ENCODE assay signal across 8 mouse cellular contexts in the genomic region with DNA sequence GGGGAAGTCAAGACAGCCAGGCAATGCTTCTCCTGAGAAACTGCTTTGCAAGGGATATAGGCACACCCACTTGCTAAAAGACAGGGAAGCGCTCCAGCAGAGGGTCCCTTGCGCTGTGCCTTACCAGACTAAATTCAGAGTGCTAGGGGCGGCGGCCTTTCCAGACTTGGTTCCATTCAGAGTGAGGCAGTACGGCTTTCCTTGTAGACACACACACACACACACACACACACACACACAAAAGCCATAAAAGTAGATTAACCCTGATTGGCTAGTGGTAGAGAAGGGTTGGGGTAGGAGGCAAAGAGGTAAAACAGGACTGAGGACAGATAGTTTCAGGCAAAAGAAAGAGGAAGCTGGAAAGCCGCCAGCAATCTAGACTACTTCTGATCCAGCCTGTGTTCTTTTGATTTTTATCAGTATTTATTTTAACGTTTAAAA. TPM values are rescaled to one million over a fixed set of nuclear protein-coding genes. Genes with fewer than 3 reads are reported as not detected.
DNase-seq lines count a peak whose midpoint lies in the region; ATAC-seq and TF ChIP-seq lines count a peak whose summit lies in the region.

No protein-coding gene starts in this region.

- H3K36me3 ChIP-seq in embryonic facial prominence, embryonic 14.5 days (ENCODE audit: control insufficient read depth, insufficient read depth, low read length), result no peaks in the 10 kb centered on the region
- H3K36me3 ChIP-seq in kidney, embryonic 16.5 days (ENCODE audit: insufficient read depth, low read length), result no peaks in the 10 kb centered on the region
- no peaks in the 10 kb centered on the region for H3K36me3 ChIP-seq in myocyte (ENCODE audit: control insufficient read depth, insufficient read depth)

- intact Hi-C loops in left cerebral cortex, postnatal 4 days (cut with DNase I), result loop anchor here (10.0 kb wide), 1 partner anchor 49 kb away; no protein-coding TSS in a partner anchor
- intact Hi-C loops in left cerebral cortex, adult 2 months (cut with DNase I), result no loop called here
- intact Hi-C loops in left cerebral cortex, postnatal 25 days (cut with DNase I), result no loop called here

- H3ac ChIP-seq in myocyte (ENCODE audit: control insufficient read depth, insufficient read length), result no peak overlapping the region

- TF ChIP-seq CTCF in left cerebral cortex, adult 2 months (IDR thresholded peaks at IDR 0.05), result no peak

- no peak overlapping the region for H3K4me3 ChIP-seq in left cerebral cortex, adult 2 months
- H3K4me3 ChIP-seq in embryonic facial prominence, embryonic 14.5 days (ENCODE audit: low read depth, low read length), result peak overlapping the region; percentile 11; the same call in 1 of the 2 replicates
- H3K4me3 ChIP-seq in kidney, embryonic 16.5 days (ENCODE audit: low read length), result peak overlapping the region; percentile 24
- peak overlapping the region; percentile 41 for H3K4me3 ChIP-seq in myocyte

- TF ChIP-seq POLR2A in myocyte (IDR thresholded peaks at IDR 0.05; ENCODE audit: insufficient read length, low read depth), result no peak

- peak; percentile 69 for ATAC-seq in embryonic facial prominence, embryonic 14.5 days (ENCODE audit: low read depth)
- peak; percentile 69 for ATAC-seq in kidney, embryonic 16.5 days (ENCODE audit: low FRiP score, low TSS enrichment)

- DNase-seq in left cerebral cortex, postnatal 4 days, result peak; percentile 5
- no peak for DNase-seq in left cerebral cortex, adult 2 months (ENCODE audit: extremely low spot score in 1 of 2, low spot score in 2 of 2)
- DNase-seq in embryonic facial prominence, embryonic 14.5 days (ENCODE audit: low spot score), result peak; percentile 76
- no peak for DNase-seq in left cerebral cortex, postnatal 25 days (ENCODE audit: low spot score in 2 of 2)
- no peak for DNase-seq in ovary, postnatal 10 days (ENCODE audit: low spot score)
- no peak for DNase-seq in spleen, postnatal 10 days (ENCODE audit: low spot score in 2 of 2)

- H3K79me2 ChIP-seq in myocyte (ENCODE audit: control insufficient read depth, insufficient read depth), result peaks cover 13% of the 10 kb centered on the region

- H3K9me3 ChIP-seq in embryonic facial prominence, embryonic 14.5 days (ENCODE audit: control insufficient read depth, low read length), result no peaks in the 10 kb centered on the region
- H3K9me3 ChIP-seq in kidney, embryonic 16.5 days (ENCODE audit: low read length), result no peaks in the 10 kb centered on the region

- 0 out of 2 replicates have a peak, but pooled peaks cover 4% of the 10 kb centered on the region for H3K4me1 ChIP-seq in embryonic facial prominence, embryonic 14.5 days (ENCODE audit: control insufficient read depth, insufficient read depth, low read length)
- H3K4me1 ChIP-seq in kidney, embryonic 16.5 days (ENCODE audit: insufficient read depth, low read length), result no peaks in the 10 kb centered on the region

- WGBS in embryonic facial prominence, embryonic 14.5 days, result 23% methylated on average over 7 of the region's 7 CpGs
- 30% methylated on average over 7 of the region's 7 CpGs for WGBS in kidney, embryonic 16.5 days

- H3K4me2 ChIP-seq in embryonic facial prominence, embryonic 14.5 days (ENCODE audit: low read depth, low read length), result peak overlapping the region; percentile 100
- H3K4me2 ChIP-seq in kidney, embryonic 16.5 days (replicated peaks; ENCODE audit: low read depth, low read length), result peak overlapping the region; percentile 100; the same call in 1 of the 2 replicates
- peak overlapping the region; percentile 60 for H3K4me2 ChIP-seq in myocyte (ENCODE audit: low read depth)

- H3K27ac ChIP-seq in left cerebral cortex, adult 2 months, result no peak overlapping the region
- no peak overlapping the region for H3K27ac ChIP-seq in embryonic facial prominence, embryonic 14.5 days (replicated peaks; ENCODE audit: low read depth, low read length)
- H3K27ac ChIP-seq in kidney, embryonic 16.5 days (ENCODE audit: low read length), result peak overlapping the region; percentile 61; the same call in 1 of the 2 replicates

- 0 out of 2 replicates have a peak, but pooled peaks cover 10% of the 10 kb centered on the region for H3K27me3 ChIP-seq in embryonic facial prominence, embryonic 14.5 days (replicated peaks; ENCODE audit: control insufficient read depth, insufficient read depth, low read length)
- 0 out of 2 replicates have a peak, but pooled peaks cover 3% of the 10 kb centered on the region for H3K27me3 ChIP-seq in kidney, embryonic 16.5 days (ENCODE audit: insufficient read depth, low read length)
- no peaks in the 10 kb centered on the region for H3K27me3 ChIP-seq in myocyte (ENCODE audit: control insufficient read depth, insufficient read depth, insufficient read length)

- H3K9ac ChIP-seq in embryonic facial prominence, embryonic 14.5 days (ENCODE audit: low read depth, low read length), result no peak overlapping the region
- no peak overlapping the region for H3K9ac ChIP-seq in kidney, embryonic 16.5 days (replicated peaks; ENCODE audit: low read length)

TF ChIP-seq in myocyte, 11 proteins besides CTCF, POLR2A, EP300 and RAD21:
- TF ChIP-seq USF1 (IDR thresholded peaks at IDR 0.05; ENCODE audit: low read depth), result no peak
- no peak for TF ChIP-seq MYOG (IDR thresholded peaks at IDR 0.05; ENCODE audit: control insufficient read depth in 1 of 3, insufficient read depth in 1 of 3, insufficient read length in 2 of 3, low read depth in 2 of 3)
- TF ChIP-seq MAX (IDR thresholded peaks at IDR 0.05; ENCODE audit: low read depth), result no peak
- TF ChIP-seq TCF3 (IDR thresholded peaks at IDR 0.05; ENCODE audit: insufficient read length, low read depth), result no peak
- TF ChIP-seq REST (IDR thresholded peaks at IDR 0.05; ENCODE audit: insufficient read depth, insufficient read length), result no peak
- no peak for TF ChIP-seq CEBPB (IDR thresholded peaks at IDR 0.05; ENCODE audit: insufficient read depth, poor library complexity, severe bottlenecking)
- no peak for TF ChIP-seq E2F4 (IDR thresholded peaks at IDR 0.05; ENCODE audit: insufficient read depth)
- TF ChIP-seq MYOD1 (IDR thresholded peaks at IDR 0.05; ENCODE audit: control insufficient read depth in 1 of 3, insufficient read length in 2 of 3, low read depth in 2 of 3), result no peak
- no peak for TF ChIP-seq TCF12 (IDR thresholded peaks at IDR 0.05; ENCODE audit: insufficient read depth, poor library complexity, severe bottlenecking)
- TF ChIP-seq SRF (IDR thresholded peaks at IDR 0.05; ENCODE audit: control insufficient read depth, insufficient read length, low read depth), result no peak
- TF ChIP-seq POLR2AphosphoS2 (IDR thresholded peaks at IDR 0.05; ENCODE audit: insufficient read length, low read depth), result no peak

RNA-seq across cellular contexts. Expression of gene Adgrg6, which starts 0.7 kb away (rescaled TPM):
- 1 to 10 TPM; 3.6 to 4.5 TPM for total RNA-seq in left cerebral cortex, postnatal 4 days (2021)
- total RNA-seq in left cerebral cortex, adult 2 months (2021), result 1 to 10 TPM; 2.4 to 2.5 TPM
- polyA plus RNA-seq in embryonic facial prominence, embryonic 14.5 days (2014; fragmentation: Nextera tagmentation; extraction: Ambion mirVana), result 13.0 and 15.7 TPM in 2 replicates
- polyA plus RNA-seq in kidney, embryonic 16.5 days (2015; fragmentation: Nextera tagmentation; extraction: Ambion mirVana), result 7.3 and 8.5 TPM in 2 replicates
- 9.3 TPM for polyA plus RNA-seq in myocyte (2012; fragmentation: generic; extraction: Trizol)
- total RNA-seq in left cerebral cortex, postnatal 25 days (2021), result 1 to 10 TPM; 2.4 to 3.5 TPM

Comparison
In these comparisons a context has a peak if more than half of its experiments do, and no peak if none do; other contexts are left out.
1. DNase-seq: peak in left cerebral cortex, postnatal 4 days (single experiment) and embryonic facial prominence, embryonic 14.5 days (single experiment); none in left cerebral cortex, adult 2 months (0 of 2), left cerebral cortex, postnatal 25 days (0 of 2), ovary, postnatal 10 days (single experiment) and spleen, postnatal 10 days (0 of 2).
2. Peak in every context shown above with its lines, with median percentiles within 50 percentile points of each other: H3K4me2 ChIP-seq.